Mouse (Mus musculus): ENCODE data around the gene Trf. TPM values are rescaled to one million over a fixed set of nuclear protein-coding genes. Genes with fewer than 3 reads are reported as not detected.

Trf gene
- polyA plus RNA-seq, 1 experiment: 19.0 TPM

DNA sequence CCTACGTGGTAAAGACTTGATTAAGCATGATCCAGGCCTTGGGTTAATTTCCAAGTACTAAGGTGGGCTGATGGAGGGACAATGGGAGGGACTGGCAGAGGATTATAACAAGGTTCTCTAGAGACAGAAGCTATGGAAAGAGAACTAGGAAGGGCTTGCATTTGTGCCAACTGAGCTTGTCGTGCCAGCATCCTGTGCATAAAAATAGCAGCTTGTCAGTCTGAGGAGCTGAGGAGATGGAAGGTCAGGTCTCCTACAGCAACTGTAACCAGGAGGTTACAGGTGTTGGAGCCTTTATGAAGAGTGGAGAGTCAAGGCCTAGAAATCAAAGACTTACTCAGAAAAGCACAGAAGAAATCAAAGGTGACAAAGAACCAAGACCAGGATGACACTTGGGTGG lies 16.6 kb downstream of the Trf start:
- no peak for TF ChIP-seq POLR2A (IDR thresholded peaks at IDR 0.05; ENCODE audit: borderline replicate concordance, extremely low read depth, insufficient read depth, insufficient read length, poor library complexity, severe bottlenecking)
- no peak for TF ChIP-seq CTCF (IDR thresholded peaks at IDR 0.05; ENCODE audit: borderline replicate concordance, extremely low read depth, insufficient read depth, insufficient read length)
- DNase-seq (ENCODE audit: low read depth): no peak

GRCm38 (mm10) chr9:103212654-103213420 lies 17.4 kb downstream of the Trf start:
- TF ChIP-seq POLR2A (IDR thresholded peaks at IDR 0.05; ENCODE audit: borderline replicate concordance, extremely low read depth, insufficient read depth, insufficient read length, poor library complexity, severe bottlenecking) (no peak), CTCF (IDR thresholded peaks at IDR 0.05; ENCODE audit: borderline replicate concordance, extremely low read depth, insufficient read depth, insufficient read length) (no peak)
- peak; percentile 42 for DNase-seq (ENCODE audit: low read depth)

DNA sequence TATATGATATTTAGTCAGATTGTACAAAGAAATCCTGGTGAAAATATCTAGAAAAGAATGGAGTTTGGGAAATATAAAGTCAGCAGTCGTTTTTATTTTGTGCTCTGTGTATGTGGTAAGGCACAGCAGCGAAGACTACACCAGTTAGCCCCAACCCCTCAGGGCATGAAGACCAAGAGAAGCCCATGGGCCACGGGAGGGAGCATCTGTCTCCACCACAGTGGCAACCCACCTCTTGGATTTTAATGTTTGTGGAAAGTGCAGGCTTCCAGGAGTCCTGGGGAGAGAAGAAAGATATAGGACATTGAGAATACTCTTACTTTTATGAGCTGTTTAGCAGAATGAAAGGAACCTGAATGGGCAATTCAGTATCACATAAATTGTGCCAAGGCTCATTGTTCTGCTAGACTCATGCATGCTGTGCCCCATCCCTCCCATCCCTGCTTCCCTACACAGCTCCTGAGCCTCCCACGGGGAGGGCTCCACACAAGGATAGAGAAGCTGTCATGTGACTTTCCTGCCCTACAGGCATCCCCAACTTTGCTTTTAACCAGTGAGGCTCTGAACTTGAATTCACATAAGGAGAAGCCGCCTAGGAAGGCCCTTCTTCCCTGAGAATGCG lies 21.3 kb downstream of the Trf start:
- DNase-seq (ENCODE audit: low read depth): peak; percentile 53
- TF ChIP-seq POLR2A (IDR thresholded peaks at IDR 0.05; ENCODE audit: borderline replicate concordance, extremely low read depth, insufficient read depth, insufficient read length, poor library complexity, severe bottlenecking): no peak
- no peak for TF ChIP-seq CTCF (IDR thresholded peaks at IDR 0.05; ENCODE audit: borderline replicate concordance, extremely low read depth, insufficient read depth, insufficient read length)

GRCm38 (mm10) chr9:103207846-103208245 lies 22.4 kb downstream of the Trf start:
- peak; percentile 91 for DNase-seq (ENCODE audit: low read depth)
- TF ChIP-seq POLR2A (IDR thresholded peaks at IDR 0.05; ENCODE audit: borderline replicate concordance, extremely low read depth, insufficient read depth, insufficient read length, poor library complexity, severe bottlenecking) (no peak), CTCF (IDR thresholded peaks at IDR 0.05; ENCODE audit: borderline replicate concordance, extremely low read depth, insufficient read depth, insufficient read length) (peak; percentile 92)

DNA sequence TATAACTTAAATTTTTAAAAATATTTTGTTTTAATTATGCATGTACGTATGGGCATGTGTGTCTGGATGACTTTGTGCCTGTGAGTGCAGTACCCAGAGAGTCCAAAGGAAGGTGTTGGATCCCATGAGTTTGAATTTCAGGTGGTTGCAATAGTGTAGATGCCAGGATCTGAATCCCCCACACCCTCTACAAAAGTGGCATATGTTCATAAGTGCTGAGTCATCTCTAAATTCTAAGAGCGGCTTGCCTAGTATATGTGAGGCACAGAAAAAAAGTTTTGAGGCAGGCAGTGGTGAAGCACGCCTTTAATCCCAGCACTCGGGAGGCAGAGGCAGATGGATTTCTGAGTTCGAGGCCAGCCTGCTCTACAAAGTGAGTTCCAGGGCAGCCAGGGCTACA lies 24.5 kb downstream of the Trf start:
- no peak for DNase-seq (ENCODE audit: low read depth)
- TF ChIP-seq POLR2A (IDR thresholded peaks at IDR 0.05; ENCODE audit: borderline replicate concordance, extremely low read depth, insufficient read depth, insufficient read length, poor library complexity, severe bottlenecking) (no peak), CTCF (IDR thresholded peaks at IDR 0.05; ENCODE audit: borderline replicate concordance, extremely low read depth, insufficient read depth, insufficient read length) (no peak)

- peak; percentile 29; the same call in 1 of the 2 replicates for TF ChIP-seq POLR2A (IDR thresholded peaks at IDR 0.05; ENCODE audit: borderline replicate concordance, extremely low read depth, insufficient read depth, insufficient read length, poor library complexity, severe bottlenecking)
- no peak for TF ChIP-seq CTCF (IDR thresholded peaks at IDR 0.05; ENCODE audit: borderline replicate concordance, extremely low read depth, insufficient read depth, insufficient read length)
- peak; percentile 97 for DNase-seq (ENCODE audit: low read depth)
Observed at GRCm38 (mm10) chr9:103201561-103202260, 28.5 kb downstream of the Trf start, which contains the start of gene Srprb. Gene Srprb, minus strand, starts transcription at chr9:103202137.

DNA sequence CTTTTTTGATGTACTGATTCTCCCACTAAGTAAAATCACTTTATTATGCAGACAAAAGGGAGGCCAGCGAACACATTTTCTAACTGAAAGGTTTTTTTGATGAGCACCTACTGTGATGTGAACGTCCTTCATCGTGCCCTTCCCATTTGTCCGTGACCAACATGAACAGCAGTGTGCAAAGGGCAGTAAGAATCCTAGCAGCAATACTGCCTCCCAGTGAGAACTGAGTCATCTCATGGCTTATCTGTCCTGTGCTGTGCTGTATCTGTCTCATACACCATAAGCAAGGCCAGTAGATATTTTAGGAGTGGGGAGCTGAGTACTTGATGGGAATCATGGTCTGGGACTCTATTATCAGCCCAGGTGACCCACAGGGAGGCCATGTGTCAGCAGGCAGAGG lies 41.8 kb downstream of the Trf start:
- TF ChIP-seq CTCF (IDR thresholded peaks at IDR 0.05; ENCODE audit: borderline replicate concordance, extremely low read depth, insufficient read depth, insufficient read length) (no peak), POLR2A (IDR thresholded peaks at IDR 0.05; ENCODE audit: borderline replicate concordance, extremely low read depth, insufficient read depth, insufficient read length, poor library complexity, severe bottlenecking) (no peak)
- DNase-seq (ENCODE audit: low read depth): no peak

- TF ChIP-seq POLR2A (IDR thresholded peaks at IDR 0.05; ENCODE audit: borderline replicate concordance, extremely low read depth, insufficient read depth, insufficient read length, poor library complexity, severe bottlenecking): no peak
- no peak for TF ChIP-seq CTCF (IDR thresholded peaks at IDR 0.05; ENCODE audit: borderline replicate concordance, extremely low read depth, insufficient read depth, insufficient read length)
- DNase-seq (ENCODE audit: low read depth): no peak
Observed at GRCm38 (mm10) chr9:103186747-103187146, 43.5 kb downstream of the Trf start.

GRCm38 (mm10) chr9:103185946-103186345 lies 44.3 kb downstream of the Trf start:
- TF ChIP-seq CTCF (IDR thresholded peaks at IDR 0.05; ENCODE audit: borderline replicate concordance, extremely low read depth, insufficient read depth, insufficient read length): no peak
- TF ChIP-seq POLR2A (IDR thresholded peaks at IDR 0.05; ENCODE audit: borderline replicate concordance, extremely low read depth, insufficient read depth, insufficient read length, poor library complexity, severe bottlenecking): no peak
- DNase-seq (ENCODE audit: low read depth): no peak

- TF ChIP-seq POLR2A (IDR thresholded peaks at IDR 0.05; ENCODE audit: borderline replicate concordance, extremely low read depth, insufficient read depth, insufficient read length, poor library complexity, severe bottlenecking): no peak
- TF ChIP-seq CTCF (IDR thresholded peaks at IDR 0.05; ENCODE audit: borderline replicate concordance, extremely low read depth, insufficient read depth, insufficient read length): no peak
Observed at GRCm38 (mm10) chr9:103184855-103185254, 45.4 kb downstream of the Trf start.

GRCm38 (mm10) chr9:103181886-103182285 lies 48.4 kb downstream of the Trf start:
- DNase-seq (ENCODE audit: low read depth): no peak
- TF ChIP-seq POLR2A (IDR thresholded peaks at IDR 0.05; ENCODE audit: borderline replicate concordance, extremely low read depth, insufficient read depth, insufficient read length, poor library complexity, severe bottlenecking) (no peak), CTCF (IDR thresholded peaks at IDR 0.05; ENCODE audit: borderline replicate concordance, extremely low read depth, insufficient read depth, insufficient read length) (no peak)

More at GRCm38 (mm10) chr9:103184855-103185254, 45.4 kb downstream of the Trf start:
- DNase-seq (ENCODE audit: low read depth): no peak

Measured in brain, embryonic 14.5 days (tissue).